Mouse (Mus musculus) kidney, adult 2 months (tissue): ENCODE measurements around the gene Islr. TPM values are rescaled to one million over a fixed set of nuclear protein-coding genes. Genes with fewer than 3 reads are reported as not detected.

ENCODE experiments used
- DNase-seq: peaks from one replicate; pipeline ENCODE4 v3.0.0; 2021
- H3K27ac ChIP-seq: fragments of 200-500 bp; 2 replicates; pipeline ENCODE4 v1.5.1; 2012; ENCODE audit warnings: low read depth, low read length, control low read depth, inconsistent platforms; ENCODE audit not compliant: insufficient read depth
- H3K27me3 ChIP-seq: fragments of 200-500 bp; replicated peaks from 2 replicates; pipeline ENCODE4 v1.6.1; 2012; ENCODE audit warnings: mild to moderate bottlenecking, moderate library complexity, low read length, inconsistent platforms; ENCODE audit not compliant: control insufficient read depth, insufficient read depth
- H3K36me3 ChIP-seq: fragments of 200-500 bp; 2 replicates; pipeline ENCODE4 v1.6.1; 2012; ENCODE audit warnings: mild to moderate bottlenecking, moderate library complexity, low read length, inconsistent platforms; ENCODE audit not compliant: control insufficient read depth, insufficient read depth
- H3K4me1 ChIP-seq: fragments of 200-500 bp; 2 replicates; pipeline ENCODE4 v1.6.1; 2011; ENCODE audit warnings: low read length; ENCODE audit not compliant: control insufficient read depth, insufficient read depth
- H3K4me3 ChIP-seq: fragments of 200-500 bp; 2 replicates; pipeline ENCODE4 v1.5.1; 2011; ENCODE audit warnings: mild to moderate bottlenecking, low read depth, low read length, control low read depth; ENCODE audit not compliant: insufficient read depth
- CTCF ChIP-seq: fragments of 200-500 bp; conservative IDR thresholded peaks from 2 replicates; pipeline ENCODE4 v1.5.1; 2011; ENCODE audit warnings: low read depth, mild to moderate bottlenecking, control low read depth, low read length, moderate library complexity, mixed read lengths; ENCODE audit not compliant: insufficient read depth, insufficient read length
- POLR2A ChIP-seq: fragments of 200-500 bp; IDR thresholded peaks from one replicate; pipeline ENCODE4 v1.6.1; 2011; ENCODE audit warnings: low read depth, low read length, control low read depth
- WGBS: fragments of 180-500 bp; shearing (Covaris S2); methylation state at CpG from one replicate; pipeline ENCODE4 v1.1.7; 2018; 5-methylcytosine and 5-hydroxymethylcytosine counted together
- polyA plus RNA-seq: library from polyadenylated mRNA; depleted of rRNA; stranded (reverse); fragments of >200 nt; gene quantifications from 2 replicates; pipeline ENCODE4 v1.2.3, GENCODE M21; 2012

The Islr gene
- polyA plus RNA-seq, 1 experiment, result 32.0 TPM

DNA sequence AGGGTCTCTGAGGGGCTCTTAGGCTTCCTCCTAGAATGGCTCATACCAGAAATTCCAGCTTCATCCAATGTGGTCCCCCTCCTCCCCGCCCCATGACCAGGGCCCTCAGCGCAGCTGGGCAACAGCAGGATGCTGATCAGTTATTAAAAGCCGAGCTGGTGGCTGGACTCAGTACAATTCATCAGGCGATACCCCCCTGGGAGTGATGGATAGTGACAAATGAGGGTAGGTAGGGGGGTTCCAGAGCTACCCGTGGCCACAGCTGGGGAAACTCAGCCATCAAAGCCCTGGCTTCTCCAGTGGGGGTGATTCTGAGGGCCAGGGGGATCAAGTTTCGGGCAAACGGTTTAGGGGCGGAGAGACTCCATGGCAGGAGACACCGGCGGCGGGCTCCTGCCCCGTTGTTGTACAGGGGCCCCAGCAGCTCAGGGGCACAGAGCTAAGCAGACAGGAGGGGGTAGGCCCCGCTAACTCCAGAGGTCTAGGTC lies 75.1 kb downstream of the Islr start:
- Histone ChIP-seq H3K27me3 (no peaks in the 10 kb centered on the region), H3K4me1 (no peaks in the 10 kb centered on the region), H3K4me3 (no peak overlapping the region), H3K36me3 (no peaks in the 10 kb centered on the region), H3K27ac (no peak overlapping the region)
- DNase-seq, result no peak
- WGBS, result 41% methylated on average over 13 of the region's 13 CpGs
- TF ChIP-seq POLR2A (no peak), CTCF (no peak)

DNA sequence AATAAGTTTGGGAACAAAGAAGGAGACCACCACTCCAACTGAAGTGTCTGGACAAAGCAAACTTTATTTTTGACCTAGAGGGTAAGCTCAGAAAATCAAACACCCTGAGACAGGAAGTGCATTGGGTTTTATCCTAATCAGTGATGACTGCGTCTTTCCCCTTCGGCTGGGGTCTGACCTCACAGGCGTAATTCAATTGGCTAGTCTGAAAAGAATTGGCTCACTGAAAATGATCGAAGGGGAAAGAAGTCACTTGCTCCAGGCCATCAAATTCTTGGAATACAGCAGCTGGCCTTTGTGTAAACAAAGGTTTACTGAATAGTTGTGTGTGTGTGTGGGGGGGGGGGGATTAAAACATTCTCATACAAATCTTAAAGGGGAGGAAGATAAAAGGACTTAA lies 78.3 kb downstream of the Islr start:
- no peaks in the 10 kb centered on the region for H3K4me1 ChIP-seq
- no peaks in the 10 kb centered on the region for H3K27me3 ChIP-seq
- DNase-seq, result no peak
- TF ChIP-seq CTCF (no peak), POLR2A (no peak)
- H3K4me3 ChIP-seq, result no peak overlapping the region
- no peak overlapping the region for H3K27ac ChIP-seq
- WGBS, result 51% methylated on average over 4 of the region's 4 CpGs
- H3K36me3 ChIP-seq, result no peaks in the 10 kb centered on the region

GRCm38 (mm10) chr9:58125085-58125484 lies 79.0 kb downstream of the Islr start:
- Histone ChIP-seq H3K4me3 (no peak overlapping the region), H3K27me3 (no peaks in the 10 kb centered on the region), H3K36me3 (no peaks in the 10 kb centered on the region), H3K4me1 (no peaks in the 10 kb centered on the region), H3K27ac (no peak overlapping the region)
- WGBS, result 55% methylated on average over 3 of the region's 3 CpGs
- peak; percentile 12 for DNase-seq
- TF ChIP-seq POLR2A (no peak), CTCF (no peak)

GRCm38 (mm10) chr9:58118671-58119070 lies 85.4 kb downstream of the Islr start, which contains the start of gene Ccdc33:
Gene Ccdc33 (minus strand): TSS chr9:58118823.
- Histone ChIP-seq H3K27ac (no peak within 1 kb of the TSS), H3K4me1 (no peaks in the 10 kb centered on the region; the same call in 1 of the 2 replicates), H3K36me3 (no peaks in the 10 kb centered on the region), H3K4me3 (no peak within 1 kb of the TSS), H3K27me3 (no peaks in the 10 kb centered on the region)
- WGBS, result 53% methylated on average over 2 of the region's 2 CpGs
- TF ChIP-seq POLR2A (no peak), CTCF (no peak)
- no peak for DNase-seq

- WGBS, result 80% methylated on average over 7 of the region's 7 CpGs
- Histone ChIP-seq H3K4me3 (no peak overlapping the region), H3K36me3 (no peaks in the 10 kb centered on the region), H3K4me1 (no peaks in the 10 kb centered on the region; the same call in 1 of the 2 replicates), H3K27me3 (no peaks in the 10 kb centered on the region), H3K27ac (no peak overlapping the region)
- DNase-seq, result no peak
- no peak for TF ChIP-seq POLR2A
- no peak for TF ChIP-seq CTCF
Measured at GRCm38 (mm10) chr9:58116024-58116651, 88.0 kb downstream of the Islr start.

DNA sequence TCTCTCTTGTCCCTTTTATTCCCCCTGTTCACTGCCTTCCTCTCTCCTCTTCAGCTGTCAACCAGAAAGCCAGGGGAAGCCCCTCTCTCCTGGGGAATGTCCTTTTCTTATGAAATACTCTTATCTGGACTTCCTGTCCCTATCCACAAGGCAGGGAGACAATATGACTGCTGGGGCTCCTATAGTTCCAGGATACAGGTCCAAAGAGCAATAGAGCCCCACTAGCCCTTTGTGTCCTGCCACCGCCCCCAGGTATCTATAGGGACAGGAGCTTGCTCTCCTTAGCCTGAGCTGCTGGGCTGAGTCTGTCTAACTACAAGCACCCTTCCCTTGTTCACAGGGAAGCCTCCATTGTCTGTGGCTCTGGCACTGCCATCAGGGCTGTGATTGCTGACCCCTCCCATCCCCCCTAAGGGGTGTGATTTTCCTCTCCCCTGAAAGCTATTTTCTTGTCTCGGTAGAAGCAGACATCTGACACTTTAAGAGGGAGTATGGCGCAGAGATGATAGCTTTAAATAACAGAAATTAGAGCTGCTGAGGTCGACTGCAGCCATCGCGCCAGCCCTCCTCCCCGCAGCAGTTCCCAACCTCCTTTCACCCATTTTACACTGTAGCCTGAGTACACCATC lies 88.7 kb downstream of the Islr start:
- Histone ChIP-seq H3K4me1 (no peaks in the 10 kb centered on the region; the same call in 1 of the 2 replicates), H3K27me3 (no peaks in the 10 kb centered on the region), H3K36me3 (no peaks in the 10 kb centered on the region), H3K4me3 (no peak overlapping the region), H3K27ac (no peak overlapping the region)
- TF ChIP-seq POLR2A, result no peak
- no peak for TF ChIP-seq CTCF
- DNase-seq, result no peak
- WGBS, result 75% methylated on average over 7 of the region's 7 CpGs

DNA sequence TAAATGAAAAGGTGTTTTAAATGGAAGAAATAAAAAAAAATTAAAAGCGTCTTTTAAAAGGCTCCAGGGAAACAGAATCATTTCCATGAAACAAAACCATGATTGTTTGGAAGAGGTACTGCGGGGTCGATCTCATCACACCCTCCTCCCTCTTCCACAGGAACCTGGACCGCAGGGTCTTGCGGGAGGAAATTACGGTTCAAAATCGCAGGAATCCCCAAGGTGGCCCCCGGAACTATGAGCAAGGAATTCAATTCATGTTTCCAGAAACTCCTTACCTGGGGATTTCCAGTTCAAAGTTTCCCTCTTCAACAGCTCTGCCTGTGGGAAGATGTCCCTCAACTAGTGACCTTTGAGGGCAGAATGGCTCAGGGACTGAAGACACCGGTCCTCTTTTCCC lies 90.1 kb downstream of the Islr start:
- no peaks in the 10 kb centered on the region; the same call in 1 of the 2 replicates for H3K4me1 ChIP-seq
- no peak for DNase-seq
- H3K36me3 ChIP-seq, result no peaks in the 10 kb centered on the region
- 36% methylated on average over 9 of the region's 9 CpGs for whole genome bisulfite sequencing
- H3K27me3 ChIP-seq, result no peaks in the 10 kb centered on the region
- no peak for TF ChIP-seq POLR2A
- no peak for TF ChIP-seq CTCF
- H3K27ac ChIP-seq, result no peak overlapping the region
- H3K4me3 ChIP-seq, result no peak overlapping the region

DNA sequence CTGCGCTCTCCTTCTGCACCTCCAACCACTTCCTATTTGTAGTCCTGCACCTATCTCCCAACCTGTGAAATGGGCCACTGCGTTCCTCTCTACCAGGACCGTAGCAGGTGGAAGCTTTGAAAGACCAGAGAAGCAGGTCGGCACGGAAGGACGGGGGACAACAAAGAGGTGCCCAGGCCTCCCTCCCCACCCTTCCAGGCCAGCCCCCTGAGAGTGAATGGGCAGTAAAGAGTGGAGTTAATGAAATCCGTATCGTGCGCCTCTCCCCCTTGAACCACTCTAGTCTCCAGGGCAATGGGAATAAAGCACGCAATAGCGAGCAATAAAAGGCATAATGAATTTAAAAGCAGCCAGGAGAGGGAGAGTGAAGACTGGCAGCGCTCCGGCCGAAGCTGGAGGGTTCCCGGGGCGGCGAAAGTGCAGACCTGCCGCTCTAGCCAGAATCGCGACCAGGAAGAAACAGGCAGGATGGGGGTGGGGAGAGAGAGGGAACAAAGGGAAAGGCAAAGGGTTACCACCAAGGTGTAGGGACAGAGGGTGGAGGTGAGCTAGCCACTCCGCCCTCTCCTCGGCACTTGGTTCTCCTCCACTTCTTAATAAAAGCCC lies 90.7 kb downstream of the Islr start:
- TF ChIP-seq CTCF (no peak), POLR2A (no peak)
- H3K4me1 ChIP-seq, result no peaks in the 10 kb centered on the region; the same call in 1 of the 2 replicates
- 21% methylated on average over 22 of the region's 22 CpGs for WGBS
- no peaks in the 10 kb centered on the region for H3K27me3 ChIP-seq
- no peaks in the 10 kb centered on the region for H3K36me3 ChIP-seq
- peak; percentile 21 for DNase-seq
- no peak overlapping the region for H3K27ac ChIP-seq
- no peak overlapping the region for H3K4me3 ChIP-seq
